8 mouse cellular contexts compared by ENCODE assay signal in genomic region chr3:95282381-95282864, GRCm38 (mm10). TPM values are rescaled to one million over a fixed set of nuclear protein-coding genes. Genes with fewer than 3 reads are reported as not detected.
A peak's percentile ranks its signal among the peaks of the same experiment; 100 is the strongest.
DNase-seq lines count a peak whose midpoint lies in the region; ATAC-seq lines count a peak whose summit lies in the region.

No protein-coding gene starts in this region.

- H3K4me1 ChIP-seq in forebrain, embryonic 12.5 days, result peaks cover 19% of the 10 kb centered on the region
- peaks cover 34% of the 10 kb centered on the region for H3K4me1 ChIP-seq in hindbrain, embryonic 15.5 days (replicated peaks)
- H3K4me1 ChIP-seq in liver, embryonic 16.5 days (ENCODE audit: control insufficient read depth, low read depth, low read length), result peaks cover 53% of the 10 kb centered on the region

- no peaks in the 10 kb centered on the region for H3K27me3 ChIP-seq in forebrain, embryonic 12.5 days
- H3K27me3 ChIP-seq in hindbrain, embryonic 15.5 days, result no peaks in the 10 kb centered on the region
- H3K27me3 ChIP-seq in liver, embryonic 16.5 days (ENCODE audit: control insufficient read depth, insufficient read depth, low read depth, low read length), result no peaks in the 10 kb centered on the region

- peak overlapping the region; percentile 76 for H3K9ac ChIP-seq in forebrain, embryonic 12.5 days
- H3K9ac ChIP-seq in hindbrain, embryonic 15.5 days, result peak overlapping the region; percentile 75
- peak overlapping the region; percentile 95 for H3K9ac ChIP-seq in liver, embryonic 16.5 days (ENCODE audit: low read depth, low read length)

- H3K9me3 ChIP-seq in forebrain, embryonic 12.5 days, result no peaks in the 10 kb centered on the region
- H3K9me3 ChIP-seq in hindbrain, embryonic 15.5 days, result no peaks in the 10 kb centered on the region
- H3K9me3 ChIP-seq in liver, embryonic 16.5 days (replicated peaks; ENCODE audit: control insufficient read depth, low read length), result no peaks in the 10 kb centered on the region

- peak overlapping the region; percentile 70 for H3K4me3 ChIP-seq in forebrain, embryonic 12.5 days (replicated peaks)
- H3K4me3 ChIP-seq in hindbrain, embryonic 15.5 days, result peak overlapping the region; percentile 91
- peak overlapping the region; percentile 83 for H3K4me3 ChIP-seq in liver, embryonic 16.5 days (ENCODE audit: low read depth, low read length)

- WGBS in forebrain, embryonic 12.5 days, result 1% methylated on average over 11 of the region's 11 CpGs
- WGBS in hindbrain, embryonic 15.5 days, result under 1% methylated on average over 11 of the region's 11 CpGs
- WGBS in liver, embryonic 16.5 days (ENCODE audit: insufficient replicate concordance), result 0% methylated on average over 11 of the region's 11 CpGs

- H3K4me2 ChIP-seq in forebrain, embryonic 12.5 days, result peak overlapping the region; percentile 74
- H3K4me2 ChIP-seq in hindbrain, embryonic 15.5 days, result peak overlapping the region; percentile 97
- H3K4me2 ChIP-seq in liver, embryonic 16.5 days (ENCODE audit: low read depth, low read length), result peak overlapping the region; percentile 90

- peak; percentile 71 for DNase-seq in cerebellum, adult 9-11 months
- DNase-seq in adrenal gland, adult 2 months, result peak; percentile 77
- peak; percentile 18 to 32 for DNase-seq in natural killer cell, adult 2 months (ENCODE audit: low spot score in 2 of 2)
- no peak for DNase-seq in right cerebral cortex, postnatal 36 days (ENCODE audit: low spot score in 2 of 2)

- peaks cover 2% of the 10 kb centered on the region for H3K36me3 ChIP-seq in forebrain, embryonic 12.5 days (replicated peaks)
- H3K36me3 ChIP-seq in hindbrain, embryonic 15.5 days, result 0 out of 2 replicates have a peak, but pooled peaks cover 3% of the 10 kb centered on the region
- no peaks in the 10 kb centered on the region for H3K36me3 ChIP-seq in liver, embryonic 16.5 days (ENCODE audit: control insufficient read depth, insufficient read depth)

- ATAC-seq in cerebellum, adult (ENCODE audit: insufficient number of reproducible peaks, low FRiP score, low TSS enrichment), result no peak
- no peak for ATAC-seq in forebrain, embryonic 12.5 days (ENCODE audit: low FRiP score)
- no peak for ATAC-seq in hindbrain, embryonic 15.5 days (ENCODE audit: low FRiP score, low read depth)
- peak; percentile 32 for ATAC-seq in liver, embryonic 16.5 days (ENCODE audit: low read depth)

- H3K27ac ChIP-seq in forebrain, embryonic 12.5 days, result peak overlapping the region; percentile 95
- H3K27ac ChIP-seq in hindbrain, embryonic 15.5 days (replicated peaks), result peak overlapping the region; percentile 94
- H3K27ac ChIP-seq in liver, embryonic 16.5 days (ENCODE audit: low read length), result peak overlapping the region; percentile 89

RNA-seq across cellular contexts. Expression of gene Prune1, which starts 0.5 kb away (rescaled TPM):
- total RNA-seq in adrenal gland, adult 2 months (2021), result 10 to 100 TPM; 26.3 to 31.1 TPM
- 14.1 and 15.4 TPM in 2 replicates for polyA plus RNA-seq in adrenal gland, adult 2 months (2012; rRNA removed)
- polyA plus RNA-seq in forebrain, embryonic 12.5 days (2016; fragmentation: Nextera tagmentation; extraction: Ambion mirVana), result 30.0 and 30.9 TPM in 2 replicates
- 66.5 and 69.9 TPM in 2 replicates for polyA plus RNA-seq in hindbrain, embryonic 15.5 days (2015; fragmentation: Nextera tagmentation; extraction: Ambion mirVana)
- 8.8 and 9.5 TPM in 2 replicates for polyA plus RNA-seq in liver, embryonic 16.5 days (2015; fragmentation: Nextera tagmentation; extraction: Ambion mirVana)

RNA-seq across cellular contexts. Expression of gene Mindy1, which starts 1.3 kb away (rescaled TPM):
- 100 to 1,000 TPM; 131 to 139 TPM for total RNA-seq in adrenal gland, adult 2 months (2021)
- 209 and 296 TPM in 2 replicates for polyA plus RNA-seq in adrenal gland, adult 2 months (2012; rRNA removed)
- 37.4 and 39.8 TPM in 2 replicates for polyA plus RNA-seq in forebrain, embryonic 12.5 days (2016; fragmentation: Nextera tagmentation; extraction: Ambion mirVana)
- 34.5 and 36.6 TPM in 2 replicates for polyA plus RNA-seq in hindbrain, embryonic 15.5 days (2015; fragmentation: Nextera tagmentation; extraction: Ambion mirVana)
- polyA plus RNA-seq in liver, embryonic 16.5 days (2015; fragmentation: Nextera tagmentation; extraction: Ambion mirVana), result 21.5 and 23.2 TPM in 2 replicates

RNA-seq across cellular contexts. Expression of gene Anxa9, which starts 24.6 kb away (rescaled TPM):
- total RNA-seq in adrenal gland, adult 2 months (2021), result 1 to 10 TPM; 1.2 to 2.5 TPM
- polyA plus RNA-seq in adrenal gland, adult 2 months (2012; rRNA removed), result 0.88 and 1.3 TPM in 2 replicates
- 1.1 and 1.4 TPM in 2 replicates for polyA plus RNA-seq in forebrain, embryonic 12.5 days (2016; fragmentation: Nextera tagmentation; extraction: Ambion mirVana)
- 0.47 and 0.72 TPM in 2 replicates for polyA plus RNA-seq in hindbrain, embryonic 15.5 days (2015; fragmentation: Nextera tagmentation; extraction: Ambion mirVana)
- polyA plus RNA-seq in liver, embryonic 16.5 days (2015; fragmentation: Nextera tagmentation; extraction: Ambion mirVana), result 2.2 and 2.5 TPM in 2 replicates

RNA-seq across cellular contexts. Expression of gene Bnipl, which starts 31.4 kb away (rescaled TPM):
- total RNA-seq in adrenal gland, adult 2 months (2021), result not detected
- not detected in 2 replicates for polyA plus RNA-seq in adrenal gland, adult 2 months (2012; rRNA removed)
- polyA plus RNA-seq in forebrain, embryonic 12.5 days (2016; fragmentation: Nextera tagmentation; extraction: Ambion mirVana), result 0.42 and 0.63 TPM in 2 replicates
- 0.29 TPM in 1 of 2 replicates, not detected in the other for polyA plus RNA-seq in hindbrain, embryonic 15.5 days (2015; fragmentation: Nextera tagmentation; extraction: Ambion mirVana)
- polyA plus RNA-seq in liver, embryonic 16.5 days (2015; fragmentation: Nextera tagmentation; extraction: Ambion mirVana), result not detected in 2 replicates

RNA-seq across cellular contexts. Expression of gene Cers2, which starts 32.2 kb away (rescaled TPM):
- total RNA-seq in adrenal gland, adult 2 months (2021), result 100 to 1,000 TPM; 224 to 263 TPM
- polyA plus RNA-seq in adrenal gland, adult 2 months (2012; rRNA removed), result 78.7 and 99.1 TPM in 2 replicates
- polyA plus RNA-seq in forebrain, embryonic 12.5 days (2016; fragmentation: Nextera tagmentation; extraction: Ambion mirVana), result 109 and 111 TPM in 2 replicates
- 92.7 and 101 TPM in 2 replicates for polyA plus RNA-seq in hindbrain, embryonic 15.5 days (2015; fragmentation: Nextera tagmentation; extraction: Ambion mirVana)
- polyA plus RNA-seq in liver, embryonic 16.5 days (2015; fragmentation: Nextera tagmentation; extraction: Ambion mirVana), result 111 and 117 TPM in 2 replicates

Comparison
In these comparisons a context has a peak if more than half of its experiments do, and no peak if none do; other contexts are left out.
1. DNase-seq: peak in cerebellum, adult 9-11 months (single experiment), adrenal gland, adult 2 months (single experiment) and natural killer cell, adult 2 months (2 of 2); none in right cerebral cortex, postnatal 36 days (0 of 2).
2. Peak in every context shown above with its lines, with median percentiles within 50 percentile points of each other: H3K27ac ChIP-seq, H3K4me2 ChIP-seq, H3K4me3 ChIP-seq and H3K9ac ChIP-seq.